Mouse (Mus musculus): ENCODE results near the gene Rai14. TPM values are rescaled to one million over a fixed set of nuclear protein-coding genes. Genes with fewer than 3 reads are reported as not detected.

Gene Rai14
- total RNA-seq (2023) = 0.60 and 1.3 TPM in 2 replicates

GRCm38 (mm10) chr15:10714409-10715138, at the start of gene Rai14:
Gene Rai14 (minus strand): TSS chr15:10714624.

GRCm38 (mm10) chr15:10558465-10558864, 156.0 kb downstream of the Rai14 start, which contains the start of gene Ttc23l:
Gene Ttc23l (minus strand): TSS chr15:10558668.

Other genes with a start within 250 kb of the Rai14 start
- 12.3 and 16.3 TPM in 2 replicates for gene Dnajc21, start 244.1 kb downstream of the Rai14 start, total RNA-seq (2023)
- gene Brix1, start 228.7 kb downstream of the Rai14 start, total RNA-seq (2023) = 19.7 and 21.4 TPM in 2 replicates
- gene Rad1, start 228.6 kb downstream of the Rai14 start, total RNA-seq (2023) = 4.4 and 5.3 TPM in 2 replicates
- not detected in 2 replicates for gene Ttc23l, start 156.0 kb downstream of the Rai14 start, total RNA-seq (2023)
- not detected in 2 replicates for gene C1qtnf3, start 237.7 kb upstream of the Rai14 start, total RNA-seq (2023)